Mouse (Mus musculus): ENCODE data around the gene Rab43. TPM values are rescaled to one million over a fixed set of nuclear protein-coding genes. Genes with fewer than 3 reads are reported as not detected.

The Rab43 gene
- polyA plus RNA-seq (2016; fragmentation: Nextera tagmentation; extraction: Ambion mirVana): 4.6 and 6.6 TPM in 2 replicates

DNA sequence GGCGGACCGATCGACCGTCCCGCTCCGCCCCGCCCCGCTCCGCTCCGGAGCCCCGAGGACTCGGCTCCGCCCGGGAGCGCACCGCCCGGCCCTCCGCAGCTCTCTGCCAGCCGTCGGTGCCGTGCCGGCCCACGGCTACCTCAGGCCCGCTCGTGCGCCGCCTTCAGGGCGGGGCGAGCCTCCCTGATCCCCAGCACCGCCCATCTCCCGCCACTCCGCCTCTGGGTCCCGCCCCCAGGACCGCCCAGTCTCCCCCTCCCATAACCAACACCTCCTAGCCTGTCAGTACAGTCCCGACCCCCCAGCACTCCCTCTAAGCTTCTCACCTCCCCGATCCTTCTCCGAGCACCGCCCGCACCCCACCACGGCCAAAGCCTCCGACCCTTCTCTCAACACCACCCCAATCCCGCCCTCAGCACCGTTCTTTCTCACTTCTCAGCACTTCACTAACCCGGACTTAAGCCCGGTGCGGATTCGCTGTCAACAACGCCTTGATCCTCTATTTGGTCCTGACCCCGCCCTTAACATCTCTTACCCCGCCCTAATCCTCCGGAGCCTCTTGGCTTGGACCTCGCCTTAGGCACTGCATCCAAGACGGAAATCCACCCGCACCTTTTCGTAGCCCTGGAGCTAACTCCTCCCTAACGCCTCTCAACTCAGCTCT, at the start of gene Rab43:
Gene Rab43 (minus strand): TSS at position 490 of the 664 bp plus-strand sequence.
- H3K4me1 ChIP-seq: peaks cover 32% of the 10 kb centered on the region
- peak within 1 kb of the TSS; percentile 76 for H3K4me3 ChIP-seq
- H3K9me3 ChIP-seq: no peaks in the 10 kb centered on the region
- H3K27me3 ChIP-seq (ENCODE audit: poor library complexity, severe bottlenecking): peaks cover 18% of the 10 kb centered on the region
- peak within 1 kb of the TSS; percentile 86 for H3K27ac ChIP-seq
- peaks cover 40% of the 10 kb centered on the region for H3K36me3 ChIP-seq (replicated peaks)
- DNase-seq (ENCODE audit: extremely low spot score, low spot score): peak; percentile 88
- WGBS: under 1% methylated on average over 56 of the region's 56 CpGs

DNA sequence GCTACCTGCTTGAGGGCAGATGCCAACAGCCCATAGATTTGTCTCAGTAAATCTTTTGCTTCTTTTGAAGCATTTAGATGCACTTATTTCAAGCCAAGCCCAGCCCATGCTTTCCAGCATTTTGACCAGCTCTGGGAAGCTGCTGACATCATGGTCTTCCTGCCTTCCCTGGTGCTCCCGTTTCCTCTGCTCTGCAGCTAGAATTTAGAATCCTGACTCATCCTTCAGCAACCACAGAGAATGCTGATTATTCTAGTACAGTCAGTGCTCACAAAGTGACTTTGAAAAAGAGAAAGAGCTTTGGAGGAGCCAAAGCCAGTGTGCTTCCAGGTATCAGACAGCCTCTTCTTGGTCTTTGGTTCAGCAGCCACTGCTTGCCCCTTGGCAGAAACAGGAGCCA, 45.1 kb upstream of the Rab43 start:
- no peaks in the 10 kb centered on the region for H3K4me1 ChIP-seq
- H3K27ac ChIP-seq: no peak overlapping the region
- no peaks in the 10 kb centered on the region for H3K27me3 ChIP-seq (ENCODE audit: poor library complexity, severe bottlenecking)
- no peaks in the 10 kb centered on the region for H3K36me3 ChIP-seq (replicated peaks)
- 73% methylated on average over 1 of the region's 1 CpGs for WGBS
- H3K9me3 ChIP-seq: no peaks in the 10 kb centered on the region
- no peak overlapping the region for H3K4me3 ChIP-seq
- no peak for DNase-seq (ENCODE audit: extremely low spot score, low spot score)

GRCm38 (mm10) chr6:87853446-87853845, 41.5 kb upstream of the Rab43 start:
- no peak for DNase-seq (ENCODE audit: extremely low spot score, low spot score)
- no peak overlapping the region for H3K4me3 ChIP-seq
- no peak overlapping the region for H3K27ac ChIP-seq
- peaks cover 21% of the 10 kb centered on the region for H3K4me1 ChIP-seq
- peaks cover 5% of the 10 kb centered on the region for H3K36me3 ChIP-seq (replicated peaks)
- H3K9me3 ChIP-seq: no peaks in the 10 kb centered on the region
- H3K27me3 ChIP-seq (ENCODE audit: poor library complexity, severe bottlenecking): no peaks in the 10 kb centered on the region
- 86% methylated on average over 4 of the region's 4 CpGs for WGBS

- peak overlapping the region; percentile 99; the same call in 1 of the 2 replicates for H3K4me3 ChIP-seq
- no peaks in the 10 kb centered on the region for H3K27me3 ChIP-seq (ENCODE audit: poor library complexity, severe bottlenecking)
- no peak for DNase-seq (ENCODE audit: extremely low spot score, low spot score)
- peaks cover 36% of the 10 kb centered on the region for H3K4me1 ChIP-seq
- no peaks in the 10 kb centered on the region for H3K9me3 ChIP-seq
- H3K27ac ChIP-seq: no peak overlapping the region
- H3K36me3 ChIP-seq (replicated peaks): peaks cover 21% of the 10 kb centered on the region
- 75% methylated on average over 6 of the region's 6 CpGs for WGBS
Measured at GRCm38 (mm10) chr6:87851871-87852270, 39.9 kb upstream of the Rab43 start.

DNA sequence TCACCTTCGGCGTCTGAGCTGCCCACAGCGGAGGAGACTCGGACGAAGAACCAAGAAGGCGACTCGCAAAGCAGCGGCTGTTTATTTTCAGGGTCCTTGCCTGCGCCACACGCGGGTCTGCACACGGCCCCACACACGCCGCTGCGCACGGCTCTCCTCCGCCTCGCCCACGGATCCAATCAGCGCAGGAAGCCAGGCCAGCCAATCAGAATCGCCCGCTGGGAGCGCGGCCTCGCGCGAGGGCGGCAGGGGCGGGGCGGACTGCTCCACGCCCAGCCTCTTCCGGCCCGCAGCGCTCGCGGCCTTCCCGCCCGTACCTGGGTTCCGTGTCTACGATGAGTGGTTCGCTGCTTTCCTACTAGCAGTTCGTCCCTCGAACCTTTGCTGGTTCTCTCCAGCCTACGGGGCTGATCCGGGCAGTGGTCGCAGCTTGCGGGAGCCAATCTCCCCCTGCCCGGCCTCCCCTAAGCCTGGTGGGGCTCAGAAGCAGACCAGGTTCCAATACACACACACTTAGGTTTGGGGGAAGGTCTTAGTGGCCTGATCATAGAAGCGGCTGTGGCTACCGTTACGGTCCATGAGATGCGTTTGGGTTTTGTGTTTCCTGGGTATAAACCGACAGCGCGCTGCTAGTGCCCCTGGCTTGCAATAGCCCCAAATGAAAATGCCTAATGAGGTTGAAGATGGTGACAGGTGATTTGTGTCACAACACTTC, 39.1 kb upstream of the Rab43 start, which contains the start of gene Cnbp:
Gene Cnbp (minus strand): TSS at position 207 of the 715 bp plus-strand sequence.
- under 1% methylated on average over 55 of the region's 55 CpGs for WGBS
- Histone ChIP-seq H3K27ac (peak within 1 kb of the TSS; percentile 99), H3K36me3 (replicated peaks) (peaks cover 29% of the 10 kb centered on the region), H3K4me1 (peaks cover 38% of the 10 kb centered on the region), H3K9me3 (no peaks in the 10 kb centered on the region), H3K27me3 (ENCODE audit: poor library complexity, severe bottlenecking) (no peaks in the 10 kb centered on the region), H3K4me3 (peak within 1 kb of the TSS; percentile 99)
- peak; percentile 95 for DNase-seq (ENCODE audit: extremely low spot score, low spot score)

GRCm38 (mm10) chr6:87850155-87850899, 38.4 kb upstream of the Rab43 start:
- Histone ChIP-seq H3K27me3 (ENCODE audit: poor library complexity, severe bottlenecking) (no peaks in the 10 kb centered on the region), H3K4me1 (peaks cover 38% of the 10 kb centered on the region), H3K9me3 (no peaks in the 10 kb centered on the region), H3K4me3 (peak overlapping the region; percentile 99), H3K36me3 (replicated peaks) (peaks cover 36% of the 10 kb centered on the region), H3K27ac (peak overlapping the region; percentile 99)
- peak; percentile 48 for DNase-seq (ENCODE audit: extremely low spot score, low spot score)
- under 1% methylated on average over 73 of the region's 73 CpGs for WGBS

- Histone ChIP-seq H3K27me3 (ENCODE audit: poor library complexity, severe bottlenecking) (no peaks in the 10 kb centered on the region), H3K36me3 (replicated peaks) (peaks cover 42% of the 10 kb centered on the region), H3K4me1 (peaks cover 38% of the 10 kb centered on the region), H3K27ac (peak overlapping the region; percentile 99), H3K9me3 (no peaks in the 10 kb centered on the region), H3K4me3 (peak overlapping the region; percentile 99)
- no peak for DNase-seq (ENCODE audit: extremely low spot score, low spot score)
- WGBS: 1% methylated on average over 8 of the region's 8 CpGs
Measured at GRCm38 (mm10) chr6:87849780-87850154, 37.8 kb upstream of the Rab43 start.

- WGBS: 89% methylated on average over 1 of the region's 1 CpGs
- H3K27ac ChIP-seq: no peak overlapping the region
- DNase-seq (ENCODE audit: extremely low spot score, low spot score): no peak
- peaks cover 71% of the 10 kb centered on the region for H3K36me3 ChIP-seq (replicated peaks)
- no peak overlapping the region for H3K4me3 ChIP-seq
- no peaks in the 10 kb centered on the region for H3K27me3 ChIP-seq (ENCODE audit: poor library complexity, severe bottlenecking)
- H3K4me1 ChIP-seq: peaks cover 37% of the 10 kb centered on the region
- no peaks in the 10 kb centered on the region for H3K9me3 ChIP-seq
Measured at GRCm38 (mm10) chr6:87846813-87847212, 34.8 kb upstream of the Rab43 start.

DNA sequence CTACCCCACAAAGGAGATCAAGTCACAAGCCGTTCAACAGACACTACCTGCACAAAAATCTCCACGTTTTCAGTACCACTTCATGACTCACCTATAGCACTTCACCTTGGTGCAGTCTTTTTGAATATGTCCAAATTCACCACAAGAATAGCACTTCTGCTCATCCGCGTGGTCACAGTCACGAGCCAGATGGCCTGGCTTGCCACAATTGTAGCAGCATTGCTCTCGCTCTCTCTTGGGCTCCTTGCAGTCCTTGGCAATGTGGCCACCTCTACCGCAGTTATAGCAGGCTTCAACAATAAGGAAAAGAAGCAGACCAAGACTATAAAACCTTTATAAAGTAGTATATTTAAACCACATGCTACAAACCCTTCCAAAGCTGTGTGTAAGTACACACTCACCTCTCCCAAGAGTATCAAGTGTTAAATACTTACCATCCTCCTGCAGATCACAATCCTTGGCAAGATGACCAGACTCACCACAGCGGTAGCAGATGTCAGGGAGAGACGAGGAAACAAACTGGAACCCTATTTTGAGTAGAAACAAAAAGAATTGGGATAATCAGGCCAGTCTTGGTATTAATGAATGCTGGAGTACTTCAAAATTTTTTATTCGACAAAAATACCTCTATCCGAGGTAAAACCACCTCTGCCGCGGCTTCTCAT, 33.2 kb upstream of the Rab43 start:
- 94% methylated on average over 13 of the region's 13 CpGs for WGBS
- DNase-seq (ENCODE audit: extremely low spot score, low spot score): no peak

GRCm38 (mm10) chr6:87842254-87842653, 30.3 kb upstream of the Rab43 start:
- 11% methylated on average over 1 of the region's 1 CpGs for WGBS
- Histone ChIP-seq H3K27ac (no peak overlapping the region), H3K27me3 (ENCODE audit: poor library complexity, severe bottlenecking) (no peaks in the 10 kb centered on the region), H3K9me3 (no peaks in the 10 kb centered on the region), H3K4me1 (peaks cover 22% of the 10 kb centered on the region), H3K36me3 (replicated peaks) (peaks cover 58% of the 10 kb centered on the region), H3K4me3 (no peak overlapping the region)
- DNase-seq (ENCODE audit: extremely low spot score, low spot score): no peak

More for the DNA sequence above, 33.2 kb upstream of the Rab43 start:
- peaks cover 30% of the 10 kb centered on the region for H3K4me1 ChIP-seq
- H3K4me3 ChIP-seq: no peak overlapping the region
- H3K36me3 ChIP-seq (replicated peaks): peaks cover 75% of the 10 kb centered on the region
- no peaks in the 10 kb centered on the region for H3K27me3 ChIP-seq (ENCODE audit: poor library complexity, severe bottlenecking)
- no peak overlapping the region for H3K27ac ChIP-seq
- H3K9me3 ChIP-seq: no peaks in the 10 kb centered on the region

- DNase-seq (ENCODE audit: extremely low spot score, low spot score): no peak
- Histone ChIP-seq H3K4me3 (no peak overlapping the region), H3K27ac (no peak overlapping the region), H3K27me3 (ENCODE audit: poor library complexity, severe bottlenecking) (no peaks in the 10 kb centered on the region), H3K36me3 (replicated peaks) (peaks cover 56% of the 10 kb centered on the region), H3K9me3 (no peaks in the 10 kb centered on the region), H3K4me1 (peaks cover 23% of the 10 kb centered on the region)
- 87% methylated on average over 8 of the region's 8 CpGs for WGBS
Measured at GRCm38 (mm10) chr6:87841635-87842034, 29.7 kb upstream of the Rab43 start.

DNA sequence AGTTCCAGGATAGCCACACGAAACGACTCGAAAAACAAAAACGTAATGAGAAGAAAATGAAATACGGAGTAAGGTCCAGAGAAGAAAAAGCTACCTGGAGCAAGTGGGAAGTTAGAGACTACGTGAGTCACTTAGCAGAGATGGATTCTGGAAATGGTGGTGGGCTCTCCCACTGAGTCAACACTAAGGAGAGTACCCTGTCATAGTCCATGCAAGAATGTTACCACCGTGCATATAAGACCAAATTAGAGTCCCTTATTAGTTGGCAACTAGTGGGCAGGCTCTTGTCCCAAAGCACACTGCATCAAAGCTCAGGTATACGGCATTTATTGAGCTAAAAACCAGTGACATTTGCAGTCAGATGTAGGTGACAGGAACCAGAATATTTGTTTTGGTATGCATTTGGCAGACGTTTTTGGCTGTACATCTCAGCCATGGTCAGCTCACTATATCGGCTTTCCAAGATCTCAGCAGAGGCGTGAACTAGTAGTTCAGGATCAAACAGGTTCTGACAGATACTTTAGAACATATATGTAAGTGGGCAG, 27.9 kb upstream of the Rab43 start:
- Histone ChIP-seq H3K4me1 (peaks cover 23% of the 10 kb centered on the region), H3K27ac (no peak overlapping the region), H3K27me3 (ENCODE audit: poor library complexity, severe bottlenecking) (no peaks in the 10 kb centered on the region), H3K36me3 (replicated peaks) (peaks cover 56% of the 10 kb centered on the region), H3K4me3 (peak overlapping the region; percentile 68; the same call in 1 of the 2 replicates), H3K9me3 (no peaks in the 10 kb centered on the region)
- WGBS: 69% methylated on average over 11 of the region's 11 CpGs
- DNase-seq (ENCODE audit: extremely low spot score, low spot score): no peak
